Mouse (Mus musculus) limb, embryonic 13.5 days (tissue): Measurements from ENCODE around the gene Lrrc27. TPM values are rescaled to one million over a fixed set of nuclear protein-coding genes. Genes with fewer than 3 reads are reported as not detected.

Experiments used
- ATAC-seq: fragments of 200-750 bp; cut with Nextera tagmentation; 2 replicates; pipeline ENCODE4 v1.8.0; 2017; ENCODE audit warnings: low read depth, moderate number of reproducible peaks, moderate TSS enrichment; ENCODE audit not compliant: low FRiP score
- H3K27ac ChIP-seq: fragments of 300-500 bp; sonication (generic); 2 replicates; pipeline ENCODE4 v1.5.1; 2015; ENCODE audit warnings: inconsistent platforms, mild to moderate bottlenecking, moderate library complexity
- H3K27me3 ChIP-seq: fragments of 300-500 bp; sonication (generic); 2 replicates; pipeline ENCODE4 v1.6.1; 2015; ENCODE audit warnings: mild to moderate bottlenecking, inconsistent platforms
- H3K36me3 ChIP-seq: fragments of 300-500 bp; sonication (generic); 2 replicates; pipeline ENCODE4 v1.6.1; 2015; ENCODE audit warnings: inconsistent platforms, mild to moderate bottlenecking, moderate library complexity
- H3K4me1 ChIP-seq: fragments of 300-500 bp; sonication (generic); 2 replicates; pipeline ENCODE4 v1.6.1; 2015; ENCODE audit warnings: inconsistent platforms
- H3K4me2 ChIP-seq: fragments of 300-500 bp; sonication (generic); replicated peaks from 2 replicates; pipeline ENCODE4 v1.6.1; 2015; ENCODE audit warnings: inconsistent platforms, mild to moderate bottlenecking, moderate library complexity
- H3K4me3 ChIP-seq: fragments of 300-500 bp; sonication (generic); 2 replicates; pipeline ENCODE4 v1.5.1; 2015; ENCODE audit warnings: moderate library complexity, mild to moderate bottlenecking, inconsistent platforms
- H3K9ac ChIP-seq: fragments of 300-500 bp; sonication (generic); 2 replicates; pipeline ENCODE4 v1.6.1; 2015; ENCODE audit warnings: mild to moderate bottlenecking, inconsistent platforms
- H3K9me3 ChIP-seq: fragments of 300-500 bp; sonication (generic); 2 replicates; pipeline ENCODE4 v1.6.1; 2016; ENCODE audit warnings: inconsistent platforms
- WGBS: fragments of 180-500 bp; shearing (Covaris S2); methylation state at CpG from one replicate; pipeline ENCODE4 v1.1.7; 2015; 5-methylcytosine and 5-hydroxymethylcytosine counted together
- polyA plus RNA-seq: library from polyadenylated mRNA; unstranded; fragments of >200 nt; fragmentation: Nextera tagmentation; extraction: Ambion mirVana; gene quantifications from 2 replicates; pipeline ENCODE4 v1.2.1, GENCODE M21; 2015

Lrrc27 gene
- polyA plus RNA-seq, 1 experiment from 2014 or later, result 1.8 TPM

- ATAC-seq, result no peak
- Histone ChIP-seq H3K9me3 (no peaks in the 10 kb centered on the region), H3K36me3 (no peaks in the 10 kb centered on the region), H3K9ac (no peak overlapping the region), H3K4me2 (no peak overlapping the region), H3K4me3 (no peak overlapping the region), H3K4me1 (peaks cover 16% of the 10 kb centered on the region; the same call in 1 of the 2 replicates), H3K27me3 (no peaks in the 10 kb centered on the region), H3K27ac (no peak overlapping the region)
- 83% methylated on average over 3 of the region's 3 CpGs for WGBS
Observed at GRCm38 (mm10) chr7:139282037-139282436, 69.2 kb downstream of the Lrrc27 start.

DNA sequence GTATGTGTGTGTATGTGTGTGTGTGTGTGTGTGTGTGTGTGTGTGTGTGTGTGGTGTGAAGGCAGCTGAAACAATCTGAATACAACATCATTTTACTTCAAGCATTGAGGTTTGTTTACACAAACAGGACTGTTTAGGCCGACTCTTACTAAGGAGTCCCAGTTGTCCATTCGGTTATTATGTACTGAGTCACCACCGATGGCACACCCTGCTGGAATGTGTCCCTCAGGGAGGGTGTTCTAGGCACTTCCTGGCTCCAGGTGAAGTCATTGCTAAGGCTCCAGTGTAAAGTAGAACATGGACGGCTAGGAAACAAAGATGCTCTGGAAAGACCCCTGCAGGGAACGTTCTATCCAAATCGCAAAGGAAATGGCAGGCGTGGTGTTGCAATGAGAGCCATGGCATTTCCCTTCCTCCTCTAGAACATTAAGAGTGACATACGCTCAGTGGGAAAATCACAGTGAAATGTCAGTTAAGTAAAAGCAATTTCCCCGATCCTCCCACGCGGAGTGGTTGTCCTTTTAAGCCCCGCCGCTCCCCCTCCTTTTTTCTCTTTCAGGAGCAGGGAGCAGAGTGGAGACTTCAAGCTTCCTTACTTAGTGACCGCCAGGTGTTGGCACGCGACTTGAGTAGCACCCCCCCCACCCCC lies 72.6 kb downstream of the Lrrc27 start:
- H3K4me2 ChIP-seq, result no peak overlapping the region
- H3K4me1 ChIP-seq, result peaks cover 10% of the 10 kb centered on the region; the same call in 1 of the 2 replicates
- no peak overlapping the region for H3K9ac ChIP-seq
- 74% methylated on average over 16 of the region's 16 CpGs for WGBS
- H3K36me3 ChIP-seq, result no peaks in the 10 kb centered on the region
- no peaks in the 10 kb centered on the region for H3K9me3 ChIP-seq
- H3K27me3 ChIP-seq, result no peaks in the 10 kb centered on the region
- H3K27ac ChIP-seq, result no peak overlapping the region
- no peak overlapping the region for H3K4me3 ChIP-seq
- ATAC-seq, result no peak

DNA sequence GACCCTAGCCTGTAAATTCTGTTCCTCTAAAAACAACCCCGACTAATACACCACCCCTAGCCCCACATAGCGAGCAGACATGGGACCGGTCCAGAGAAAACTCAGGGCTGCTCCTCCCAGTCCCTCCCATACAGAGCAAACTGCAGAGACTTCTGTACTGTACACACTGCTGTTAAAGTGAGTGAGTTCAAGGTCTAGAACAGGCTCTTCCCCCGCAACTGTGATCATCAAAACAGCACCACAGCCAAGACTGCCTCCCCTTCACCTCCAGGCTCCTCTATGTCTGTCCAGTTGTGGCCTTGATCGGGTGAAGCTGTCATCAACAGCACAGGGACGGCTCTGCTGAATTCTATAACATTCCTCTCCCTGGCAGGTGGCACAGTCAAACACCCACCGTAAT lies 75.8 kb downstream of the Lrrc27 start:
- no peaks in the 10 kb centered on the region for H3K9me3 ChIP-seq
- no peak overlapping the region for H3K27ac ChIP-seq
- peaks cover 9% of the 10 kb centered on the region; the same call in 1 of the 2 replicates for H3K4me1 ChIP-seq
- no peaks in the 10 kb centered on the region for H3K27me3 ChIP-seq
- H3K4me2 ChIP-seq, result no peak overlapping the region
- H3K4me3 ChIP-seq, result no peak overlapping the region
- 76% methylated on average over 7 of the region's 7 CpGs for WGBS
- ATAC-seq, result no peak
- no peak overlapping the region for H3K9ac ChIP-seq
- H3K36me3 ChIP-seq, result no peaks in the 10 kb centered on the region

Other genes starting within 250 kb of the Lrrc27 start
- 24.3 and 24.4 TPM in 2 replicates for gene Dpysl4, start 127.0 kb upstream of the Lrrc27 start, polyA plus RNA-seq
- 0.13 and 0.17 TPM in 2 replicates for gene Stk32c, start 319 bp downstream of the Lrrc27 start, polyA plus RNA-seq
- 10.7 and 11.7 TPM in 2 replicates for gene Pwwp2b, start 35.5 kb downstream of the Lrrc27 start, polyA plus RNA-seq
- 22.9 and 25.2 TPM in 2 replicates for gene Inpp5a, start 176.1 kb downstream of the Lrrc27 start, polyA plus RNA-seq